Mouse (Mus musculus) kidney, adult 18-20 months (tissue): ENCODE results near the gene Trpt1.

Source experiments
- DNase-seq: peaks from one replicate; pipeline ENCODE4 v3.0.0; 2021

Trpt1 gene

DNA sequence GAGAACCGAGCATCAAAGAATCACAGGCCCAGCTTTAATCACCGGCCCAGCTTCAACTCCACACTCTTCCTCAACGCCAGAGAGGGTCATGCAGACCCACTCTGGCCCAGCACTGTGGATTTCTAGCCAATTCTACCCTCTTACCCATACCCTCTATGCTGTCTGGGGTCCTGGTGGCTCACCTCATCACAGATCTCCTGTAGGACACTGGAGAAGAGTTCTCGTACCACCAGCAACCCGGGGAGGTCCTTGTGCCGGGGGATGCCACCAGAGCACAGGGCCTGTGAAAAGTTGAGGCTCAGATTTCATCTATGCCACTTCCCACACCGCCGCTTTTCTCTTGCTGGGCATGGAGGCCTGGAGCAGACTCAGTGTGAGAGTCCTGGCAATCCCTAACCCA lies 1.4 kb upstream of the Trpt1 start:
- no peak for DNase-seq

DNA sequence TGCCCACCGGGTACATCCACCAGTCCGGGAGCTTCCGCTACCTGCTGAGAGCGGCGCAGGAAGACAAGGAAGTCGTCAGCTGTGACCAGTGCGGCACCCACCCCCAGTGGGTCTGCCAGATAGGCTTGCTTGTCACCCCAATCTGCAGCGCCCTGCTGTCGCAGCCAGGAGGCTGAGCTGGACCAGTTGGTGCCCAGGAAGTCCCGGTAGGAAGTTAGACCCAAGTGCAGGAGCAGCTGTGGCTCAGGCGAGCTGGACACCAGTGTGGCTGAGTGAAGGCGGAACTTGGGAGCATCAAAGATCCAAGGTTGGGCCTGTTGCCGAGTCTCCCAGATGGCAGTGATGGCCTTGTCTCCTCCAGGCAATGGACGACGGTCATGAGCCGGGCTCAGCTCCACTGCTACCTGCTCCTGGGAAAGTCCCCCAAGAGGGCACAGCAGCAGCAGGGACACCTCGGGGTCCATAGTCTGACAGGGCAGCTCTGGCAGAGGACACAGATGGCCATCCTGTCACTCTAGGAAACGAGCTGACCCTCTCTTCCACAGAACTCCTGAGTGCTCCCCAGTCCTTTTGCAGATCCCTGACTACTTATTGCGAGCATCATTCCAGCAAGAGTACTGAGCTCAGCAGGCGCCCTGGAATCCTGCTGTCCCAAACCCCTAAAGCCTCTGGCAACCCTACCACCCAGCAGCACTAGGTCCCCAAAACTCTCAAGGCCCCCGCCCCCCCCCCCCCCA lies 508 bp upstream of the Trpt1 start:
- peak; percentile 43 for DNase-seq

DNA sequence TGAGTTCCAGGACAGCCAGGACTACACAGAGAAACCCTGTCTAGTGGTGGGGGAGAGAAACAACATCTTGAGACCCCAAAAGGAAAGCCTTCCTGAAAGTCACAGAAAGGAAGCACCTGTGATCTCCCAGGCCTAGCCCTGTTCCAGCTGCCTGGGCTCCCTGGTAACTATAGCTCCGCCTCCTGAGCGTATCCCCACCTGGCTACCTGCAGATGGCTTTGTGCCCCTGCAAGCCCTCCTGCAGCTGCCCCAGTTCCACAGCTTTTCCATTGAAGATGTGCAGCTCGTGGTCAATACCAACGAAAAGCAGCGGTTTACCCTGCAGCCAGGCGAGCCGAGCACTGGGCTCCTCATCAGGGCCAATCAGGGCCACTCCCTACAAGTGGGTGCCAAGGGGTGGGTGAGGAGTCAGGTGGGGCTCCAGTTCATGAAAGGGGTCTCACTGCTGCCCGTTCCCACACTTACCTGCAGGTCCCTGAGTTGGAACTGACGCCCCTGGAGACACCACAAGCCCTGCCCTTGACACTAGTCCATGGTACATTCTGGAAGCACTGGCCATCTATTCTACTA lies 1.9 kb downstream of the Trpt1 start:
- no peak for DNase-seq

DNA sequence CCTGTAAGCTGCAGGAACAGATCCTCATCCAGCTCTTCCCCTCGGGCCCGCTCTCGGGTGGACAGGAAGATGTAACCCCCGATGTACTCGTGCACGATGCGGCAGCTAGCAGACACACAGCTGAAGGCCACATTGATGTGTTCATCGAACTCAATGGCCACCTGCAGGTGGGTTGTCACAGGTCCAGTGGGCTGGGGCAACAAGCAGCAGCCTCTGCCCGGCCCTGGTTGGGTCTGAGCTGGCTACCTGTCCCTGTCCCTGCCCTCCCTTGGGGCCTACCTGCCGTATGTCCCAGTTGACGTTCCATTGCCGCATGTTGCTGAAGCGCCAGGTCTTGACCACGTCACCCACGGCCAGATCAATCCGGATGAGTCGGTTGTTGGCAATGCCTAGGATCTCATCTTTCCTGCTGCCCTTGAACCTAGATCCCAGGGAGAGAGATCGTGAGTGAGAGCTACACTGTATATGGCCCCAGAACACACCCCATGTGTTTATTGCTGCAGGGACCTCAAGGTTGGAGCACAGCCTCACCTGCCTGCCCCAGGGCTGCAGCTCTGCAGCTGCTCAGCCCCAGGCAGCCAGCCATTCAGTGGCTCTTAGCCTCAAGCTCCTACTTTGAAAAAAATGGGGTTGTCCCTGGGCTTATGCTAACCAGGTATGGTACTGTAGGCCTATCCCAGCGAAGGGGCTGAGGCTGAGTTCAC lies 3.6 kb downstream of the Trpt1 start:
- DNase-seq, result no peak

DNA sequence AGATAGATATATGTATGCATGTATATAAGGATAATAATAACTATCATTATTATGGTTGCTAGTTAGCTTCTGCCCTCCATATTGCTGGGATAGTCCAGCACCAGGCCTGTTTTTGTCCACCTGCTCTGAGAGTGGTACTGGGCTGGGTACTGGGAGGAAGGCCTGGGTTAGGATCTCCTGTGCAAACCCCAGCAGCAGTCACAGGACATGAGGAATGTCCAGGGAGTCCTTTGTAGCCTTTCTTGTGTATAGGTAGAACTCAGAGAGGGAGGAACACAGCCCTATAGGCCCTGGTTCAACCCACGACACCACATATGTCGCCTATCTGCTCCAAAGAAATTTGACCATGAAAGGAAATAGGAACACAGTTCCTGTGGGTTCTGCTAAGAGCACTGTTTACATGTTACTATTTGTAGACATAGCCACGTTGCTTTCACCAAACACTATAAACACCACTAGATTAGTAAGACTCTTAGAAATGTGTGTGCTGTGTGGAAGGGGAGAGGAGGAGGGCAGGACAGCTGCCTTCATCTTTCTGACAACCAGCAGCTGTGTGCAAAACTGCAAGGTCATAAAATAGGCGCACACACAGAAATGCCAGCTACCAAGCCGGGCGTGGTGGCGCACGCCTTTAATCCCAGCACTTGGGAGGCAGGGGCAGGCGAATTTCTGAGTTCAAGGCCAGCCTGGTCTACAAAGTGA lies 11.1 kb downstream of the Trpt1 start:
- no peak for DNase-seq

DNA sequence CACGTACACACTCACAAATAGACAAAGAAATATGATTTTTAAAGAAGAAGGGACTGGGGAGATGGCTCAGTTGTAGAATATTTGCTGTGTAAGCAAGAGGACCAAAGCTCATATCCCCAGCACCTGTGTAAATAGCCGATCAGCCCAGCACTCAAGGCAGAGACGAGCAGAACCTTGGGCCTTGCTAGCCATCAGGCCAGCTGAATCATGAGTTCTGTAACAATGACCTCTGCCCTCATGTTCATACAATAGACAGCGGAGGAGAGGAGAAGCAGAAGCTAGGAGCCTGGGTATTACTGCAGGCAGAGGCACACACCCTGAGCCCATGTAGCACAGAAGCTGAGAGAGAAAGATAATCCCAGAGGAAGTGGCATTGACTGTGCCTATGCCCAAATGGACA lies 16.5 kb downstream of the Trpt1 start:
- no peak for DNase-seq

DNA sequence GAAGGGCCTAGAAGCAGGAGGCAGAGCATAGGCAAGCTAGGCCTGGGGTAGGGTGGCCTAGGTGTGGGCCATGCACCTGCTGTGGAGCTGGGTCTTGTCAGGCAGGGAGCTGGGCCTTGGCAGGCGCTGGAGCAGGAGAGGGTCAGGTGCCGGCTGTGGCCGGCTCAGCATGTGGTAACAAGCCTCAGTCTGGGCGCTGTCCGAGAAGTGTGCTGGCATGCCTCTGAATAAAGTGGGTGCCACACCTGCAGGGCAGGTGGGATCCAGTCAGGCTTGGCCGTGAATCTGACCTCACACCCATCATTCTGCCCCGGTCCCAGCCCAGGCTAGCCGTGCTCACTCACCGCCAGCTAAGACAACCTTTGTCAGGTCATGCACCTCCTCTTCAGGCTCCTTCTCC lies 18.1 kb downstream of the Trpt1 start:
- DNase-seq, result no peak

DNA sequence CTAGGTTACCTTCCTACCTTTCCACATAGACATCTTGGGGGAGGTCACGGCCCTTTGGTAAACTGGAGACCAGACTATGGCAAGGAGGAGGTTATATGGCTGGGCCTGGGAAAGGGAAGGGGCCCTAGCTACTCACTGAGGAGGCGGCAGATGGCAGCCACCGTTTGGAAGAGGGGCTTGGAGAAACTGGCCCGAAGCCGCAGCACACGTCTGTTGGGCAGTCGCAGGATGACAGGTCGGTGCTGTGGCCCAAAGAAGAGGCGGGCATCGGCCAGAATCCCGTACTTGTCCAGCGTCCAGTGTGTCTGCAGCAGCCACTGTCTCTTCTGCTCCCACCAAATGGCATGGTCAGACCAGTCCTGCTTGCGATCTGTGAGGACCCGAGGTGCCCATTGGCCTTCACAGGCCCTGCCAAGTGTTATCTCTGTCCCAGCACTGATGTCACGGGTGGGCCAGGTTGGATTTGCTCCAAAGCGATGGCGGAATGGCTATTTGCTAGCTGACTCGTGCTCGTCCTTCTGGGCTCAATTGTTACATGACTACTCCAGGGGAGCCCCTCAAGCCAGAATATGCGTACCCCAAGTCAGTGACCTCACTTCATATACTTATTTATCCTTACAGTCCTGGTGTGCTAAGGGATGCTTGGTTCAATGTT lies 18.7 kb downstream of the Trpt1 start:
- DNase-seq, result no peak

DNA sequence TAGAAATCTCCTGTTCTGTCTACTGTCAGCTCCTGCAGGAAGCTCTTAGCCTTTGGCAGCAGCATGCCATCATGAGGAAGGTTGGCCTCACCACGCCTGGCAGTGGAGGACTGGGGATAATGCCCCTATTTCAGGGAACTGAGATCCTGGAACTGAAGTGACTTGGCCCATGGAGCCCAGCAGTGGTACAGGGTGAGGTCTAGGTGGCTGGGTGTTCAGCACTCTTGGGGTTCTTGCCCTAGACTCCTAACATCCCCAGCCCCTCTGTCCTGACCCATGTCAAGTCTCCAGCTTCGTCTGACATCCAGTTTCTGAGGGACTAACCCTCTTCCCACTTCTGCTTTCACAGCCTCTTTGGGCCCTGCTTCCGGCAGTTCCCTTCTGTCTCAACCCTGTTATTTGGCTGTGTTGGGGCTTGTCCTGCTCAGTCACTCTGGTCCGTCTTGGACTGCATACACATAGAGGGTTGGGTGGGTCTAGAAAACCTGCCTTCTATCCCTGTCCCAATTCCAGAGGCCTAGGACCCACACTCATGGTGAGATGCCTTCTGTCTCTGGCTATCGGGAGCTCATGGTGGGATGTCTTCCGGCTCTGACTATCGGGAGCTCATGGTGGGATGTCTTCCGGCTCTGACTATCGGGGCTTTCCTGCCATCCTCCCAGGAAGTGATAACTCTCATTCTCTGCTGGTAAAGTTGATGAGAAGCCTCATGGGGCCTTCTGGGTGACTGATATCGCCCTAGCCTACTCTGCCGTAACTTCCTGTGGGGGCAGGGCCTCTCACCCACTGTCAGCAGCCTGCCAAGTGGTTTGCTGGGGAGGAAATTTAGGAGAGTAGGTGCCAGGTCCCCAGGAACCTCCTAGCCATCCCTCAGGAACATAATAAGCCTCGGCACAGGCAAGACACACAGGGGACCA lies 21.9 kb downstream of the Trpt1 start:
- no peak for DNase-seq

DNA sequence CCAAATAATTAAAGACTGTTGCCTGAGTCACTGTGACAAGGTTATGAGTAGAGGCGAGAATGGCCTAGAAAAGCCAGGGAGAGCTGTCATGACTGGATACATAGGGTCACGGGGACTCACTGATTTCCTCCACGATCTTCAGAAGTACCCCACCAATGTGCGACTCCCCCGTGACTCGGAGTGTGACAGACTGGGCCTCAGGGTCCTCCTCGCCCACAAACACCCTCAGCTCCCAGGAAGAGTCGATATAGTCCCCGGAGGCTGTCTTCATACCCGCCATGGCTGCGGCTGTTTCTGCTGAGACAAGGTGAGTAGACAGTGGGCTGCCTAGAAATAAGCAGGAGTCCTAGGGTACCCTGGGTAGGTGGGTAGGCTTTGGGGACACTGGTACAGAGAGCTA lies 22.6 kb downstream of the Trpt1 start:
- DNase-seq, result no peak

DNA sequence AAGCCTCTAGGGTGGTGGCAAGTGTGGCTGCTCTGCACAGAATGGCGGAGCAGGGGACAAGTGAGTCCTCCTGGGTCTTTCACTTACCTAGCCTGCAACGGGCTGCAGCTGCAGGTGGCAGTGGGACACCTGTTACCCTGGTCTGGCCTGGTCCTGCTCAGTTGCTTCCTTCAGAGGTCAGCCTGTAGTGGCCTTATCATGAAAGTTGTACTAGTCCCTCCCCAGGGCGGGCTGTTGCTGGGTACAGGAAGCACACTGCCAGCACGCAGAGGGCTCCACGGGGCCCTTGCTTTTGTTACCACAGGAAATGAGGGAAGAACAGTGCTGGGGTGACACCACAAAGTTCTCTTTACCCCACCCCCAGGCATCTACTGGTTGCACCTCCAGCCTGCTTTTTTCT lies 23.3 kb downstream of the Trpt1 start, which contains the start of gene Fermt3:
TSS of gene Fermt3 (minus strand) at position 279 of the 400 bp plus-strand sequence.
- DNase-seq, result no peak

DNA sequence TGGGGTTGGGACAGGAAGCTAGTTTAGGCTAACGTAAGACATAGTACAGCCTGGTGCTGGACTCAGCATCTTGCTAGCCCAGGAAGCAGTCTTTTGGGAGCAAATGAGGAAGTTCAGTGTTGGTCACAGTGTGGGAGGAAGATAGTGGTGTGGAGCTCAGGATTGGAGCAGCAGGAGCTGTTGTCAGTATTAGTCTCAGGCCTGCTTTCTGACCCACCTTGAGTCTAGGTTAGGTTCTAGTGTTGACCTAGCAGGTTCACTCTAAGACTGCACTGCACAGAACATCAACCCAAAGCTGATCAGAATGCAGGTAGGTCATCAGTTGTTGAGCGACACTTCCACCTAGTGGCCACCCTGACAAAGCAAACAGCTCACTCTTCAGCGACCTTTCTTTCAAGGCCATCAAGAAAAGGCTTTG lies 24.3 kb downstream of the Trpt1 start:
- DNase-seq, result peak; percentile 63

DNA sequence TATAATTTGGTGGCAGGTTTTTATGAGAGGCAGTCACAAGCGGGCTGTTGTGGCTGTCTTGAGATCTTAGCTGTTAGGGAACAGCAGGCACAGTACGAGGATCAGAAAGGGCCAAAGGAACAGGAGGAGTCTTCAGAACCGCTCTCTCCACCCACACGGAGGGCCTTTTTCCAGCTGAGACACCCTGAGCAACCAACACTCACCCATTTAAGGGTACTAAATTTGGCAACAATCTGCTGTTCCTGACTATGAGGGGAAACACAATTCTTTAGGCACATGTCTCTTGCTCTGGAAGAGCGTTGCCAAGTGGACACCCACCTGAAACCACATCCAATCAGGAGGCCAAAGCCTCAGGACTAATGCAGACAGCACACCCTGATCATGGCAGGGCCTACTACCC lies 33.6 kb downstream of the Trpt1 start:
- DNase-seq, result no peak

DNA sequence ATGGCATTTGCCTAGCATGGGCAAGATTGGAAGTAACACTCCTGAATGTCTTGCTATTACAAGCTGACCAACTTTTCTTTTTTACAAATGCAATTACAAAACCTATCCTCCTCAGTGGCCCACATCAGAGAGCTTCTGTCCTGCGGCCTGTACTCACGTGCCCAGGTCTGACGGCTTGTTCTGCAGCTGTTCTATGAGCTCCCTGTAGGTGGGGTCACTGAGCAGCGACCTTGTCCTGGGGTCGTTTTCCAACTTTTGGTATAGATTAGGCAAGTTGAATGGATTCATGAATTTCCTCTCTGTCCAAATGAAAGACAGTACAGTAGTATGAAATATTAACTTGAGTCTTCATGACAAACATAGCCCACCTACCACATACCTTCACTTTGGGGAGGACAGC lies 38.1 kb downstream of the Trpt1 start:
- no peak for DNase-seq

DNA sequence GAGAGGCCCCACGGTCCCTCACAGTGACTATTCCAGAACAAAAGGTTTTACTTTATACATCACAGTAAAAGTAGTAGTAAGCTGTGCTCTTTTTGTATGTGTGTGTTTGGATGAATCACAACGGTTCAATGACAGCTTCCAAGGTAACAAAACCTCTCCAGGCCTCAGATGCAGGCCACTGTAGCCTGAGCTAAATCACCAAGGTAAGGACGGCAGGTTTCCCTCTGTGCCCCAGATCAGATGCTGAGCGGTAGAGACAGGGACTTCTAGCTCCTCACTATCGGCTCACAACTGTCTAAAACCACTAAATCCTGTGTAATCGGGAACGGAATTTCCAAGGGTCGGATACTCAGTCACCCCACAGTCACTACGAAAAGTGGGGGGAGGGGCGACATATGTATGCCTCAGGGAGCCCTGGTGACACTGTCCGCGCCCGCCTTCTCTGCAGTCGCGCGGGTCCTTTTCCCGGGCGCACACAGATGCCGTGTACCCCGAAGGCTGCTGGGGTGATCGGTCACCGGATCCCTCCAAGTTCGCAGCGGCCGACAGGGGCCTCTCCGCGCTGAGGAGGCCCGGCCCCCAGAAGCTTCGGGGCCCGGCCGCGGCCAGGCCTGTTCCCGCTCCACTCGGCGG lies 43.3 kb downstream of the Trpt1 start:
- DNase-seq, result no peak

DNA sequence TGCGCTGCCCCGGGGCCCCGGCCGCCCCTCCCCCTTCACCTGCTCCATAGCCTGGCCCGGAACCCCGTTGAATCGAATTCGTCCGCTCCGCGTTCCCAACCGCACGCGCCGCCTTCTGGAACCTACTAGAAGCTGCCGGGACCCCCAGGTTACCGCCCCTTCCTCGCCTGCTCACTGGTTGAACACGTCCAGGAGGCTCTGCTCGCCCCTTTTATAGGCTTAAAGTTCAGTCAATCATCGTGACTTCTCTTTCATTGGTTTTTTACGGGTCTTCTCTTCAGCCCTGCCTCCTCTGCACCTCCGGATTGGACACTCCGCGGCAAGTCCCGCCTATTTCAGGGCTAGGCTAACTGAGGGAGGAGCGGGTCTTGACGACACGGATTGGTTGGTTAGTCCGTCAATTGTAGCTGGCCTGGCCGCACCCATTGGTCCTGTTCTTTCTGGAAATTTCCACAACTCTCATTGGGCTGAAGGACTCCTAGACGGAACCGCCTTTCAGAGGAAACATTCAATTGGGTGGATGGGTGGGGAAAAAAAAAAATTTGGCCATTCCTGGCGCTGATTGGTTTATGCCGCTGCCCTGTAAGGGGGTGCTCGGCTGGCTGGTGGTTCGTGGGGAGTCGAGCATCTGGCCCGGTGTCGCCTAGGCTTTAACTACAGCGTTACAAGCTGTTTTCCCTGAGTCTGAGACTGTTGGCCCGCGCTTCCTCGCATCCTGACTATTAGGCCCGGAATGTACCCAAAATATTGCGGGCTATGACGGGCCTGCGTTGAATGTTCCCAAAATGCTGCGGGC lies 44.1 kb downstream of the Trpt1 start, which contains the start of gene Stip1:
TSS of gene Stip1 (minus strand) at position 127 of the 796 bp plus-strand sequence.
- DNase-seq, result peak; percentile 98

DNA sequence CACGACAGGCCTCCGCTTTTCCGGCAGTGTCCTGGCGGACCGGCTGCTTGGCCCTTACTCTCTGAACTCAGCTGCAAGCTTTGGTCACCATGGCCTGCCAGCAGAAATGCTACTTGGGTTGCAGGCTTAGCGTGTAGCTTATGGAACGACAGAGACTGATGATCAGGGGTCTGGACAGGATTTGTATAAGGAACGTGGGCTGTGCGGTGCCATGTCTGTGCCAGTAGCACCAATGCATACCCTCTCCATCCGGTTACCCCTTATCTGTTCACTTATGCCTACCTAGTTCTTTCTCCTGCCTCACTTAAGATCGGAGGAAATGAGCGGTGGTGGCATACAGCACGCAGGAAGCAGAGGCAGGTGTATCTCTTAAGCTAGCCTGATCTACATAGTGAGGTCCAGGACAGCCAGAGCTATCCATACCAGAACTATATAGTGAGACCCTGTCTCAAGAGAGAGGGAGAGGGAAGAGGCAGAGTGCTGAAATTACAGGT lies 44.8 kb downstream of the Trpt1 start:
- no peak for DNase-seq

DNA sequence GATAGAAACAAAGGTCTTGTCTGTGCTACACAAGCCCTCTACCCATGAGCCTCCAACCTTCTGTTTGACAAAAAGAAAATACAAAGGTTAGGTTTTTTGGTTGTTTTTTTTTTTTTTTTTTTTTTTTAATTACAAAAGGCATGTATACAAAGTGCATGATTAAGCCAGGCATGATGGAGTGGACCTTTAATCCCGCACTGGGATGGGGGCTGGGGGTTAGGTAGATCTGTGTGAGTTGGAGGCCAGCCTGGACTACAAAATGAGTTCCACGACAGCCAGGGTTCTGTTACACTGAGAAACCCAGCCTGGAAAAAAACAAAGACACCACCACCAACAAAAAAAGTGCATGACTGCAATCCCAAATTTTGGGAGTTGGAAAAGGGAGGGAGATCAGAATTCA lies 45.2 kb downstream of the Trpt1 start:
- DNase-seq, result no peak

DNA sequence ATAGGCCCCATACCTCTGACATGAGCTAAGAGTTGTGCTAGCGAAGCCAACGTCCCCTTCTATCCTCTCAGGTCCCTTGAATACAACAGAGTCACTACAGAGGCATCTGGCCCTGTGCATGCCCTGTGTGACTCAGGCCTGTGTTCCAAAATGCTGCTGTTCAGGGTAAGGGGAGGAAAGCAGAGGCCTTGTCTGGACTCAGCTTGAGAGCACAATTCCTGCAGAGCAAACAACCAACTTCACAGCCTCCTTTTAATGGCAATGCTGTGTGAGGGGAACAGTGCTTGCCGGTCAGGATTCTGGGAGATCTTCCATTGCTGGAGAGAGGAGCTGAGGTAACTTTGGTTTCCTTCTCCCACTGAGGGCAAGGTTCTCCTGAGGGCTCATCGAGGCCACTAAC lies 48.3 kb downstream of the Trpt1 start:
- no peak for DNase-seq

DNA sequence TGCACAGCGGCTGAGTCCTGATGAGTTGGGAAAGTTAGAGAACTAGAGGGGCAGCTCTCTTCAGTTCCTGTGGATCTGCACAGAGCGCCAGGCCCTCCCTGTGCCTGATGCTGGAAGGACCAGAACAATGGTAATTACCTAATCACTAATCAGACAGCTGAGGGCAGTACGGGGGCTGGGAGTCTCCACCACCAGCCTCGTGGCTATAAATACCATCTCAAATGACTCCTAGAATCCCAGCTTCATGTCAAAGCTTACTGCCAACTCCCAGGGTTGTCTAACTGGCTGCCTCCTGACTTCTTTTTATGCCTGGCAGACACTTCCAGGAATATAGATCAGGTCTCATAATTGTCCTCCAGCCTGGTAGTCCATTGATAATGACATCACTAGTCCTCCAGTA lies 48.8 kb downstream of the Trpt1 start:
- DNase-seq, result no peak
